Mouse (Mus musculus) frontal cortex, postnatal 36 days (tissue): ENCODE data around the gene Fam214a.
"Not testable (repeated sequence)": the region's sequence is repeated elsewhere in the genome, so short reads cannot be mapped to it uniquely, and the experiment has no call there.

Experiments used
- DNase-seq, 2 experiments: peaks; one replicate each; pipeline ENCODE4 v3.0.0; 2022; ENCODE audit warnings: low spot score in 2 of 2

Gene Fam214a

DNA sequence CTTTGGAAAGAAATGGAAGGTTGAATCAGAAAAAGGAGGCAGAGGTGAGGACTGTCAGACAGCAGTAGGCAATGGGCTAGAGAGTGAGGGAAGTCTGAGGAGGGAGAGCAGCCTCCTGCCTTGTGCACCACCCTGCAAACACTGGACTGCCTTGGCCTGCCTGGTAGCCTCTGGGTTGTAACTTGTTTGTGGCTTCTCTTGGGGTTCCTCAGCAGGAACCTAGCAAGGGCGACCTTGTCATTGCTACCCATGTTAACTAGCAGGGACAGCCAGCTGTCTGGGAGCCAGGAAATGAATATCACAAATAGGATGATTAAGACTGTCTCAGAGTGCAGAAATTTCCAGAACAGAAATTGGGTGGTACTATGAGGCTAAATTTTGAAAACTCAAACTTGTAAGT lies 27.2 kb downstream of the Fam214a start:
- no peak for DNase-seq

DNA sequence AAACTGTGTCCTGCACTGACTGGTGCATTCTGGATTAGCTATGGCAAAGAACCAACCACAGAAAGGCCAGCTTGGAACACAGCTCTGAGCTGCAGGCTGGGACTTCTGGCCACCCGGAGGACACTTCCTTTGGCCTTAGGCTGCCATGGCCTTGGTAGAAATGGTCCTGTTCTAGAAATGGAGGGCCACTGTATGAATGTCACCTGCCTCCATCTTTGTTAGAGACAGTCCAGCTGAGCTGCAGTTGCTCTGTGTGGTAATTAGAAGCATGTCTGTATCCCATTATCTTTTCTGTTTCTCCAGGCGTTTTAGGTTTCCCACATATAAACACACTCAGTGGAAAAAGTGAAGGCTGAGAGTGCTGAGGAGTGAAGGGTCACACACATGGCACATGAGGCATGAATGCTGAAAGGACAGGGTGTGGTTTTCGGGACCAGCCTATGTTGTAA lies 29.0 kb downstream of the Fam214a start:
- DNase-seq: no peak

DNA sequence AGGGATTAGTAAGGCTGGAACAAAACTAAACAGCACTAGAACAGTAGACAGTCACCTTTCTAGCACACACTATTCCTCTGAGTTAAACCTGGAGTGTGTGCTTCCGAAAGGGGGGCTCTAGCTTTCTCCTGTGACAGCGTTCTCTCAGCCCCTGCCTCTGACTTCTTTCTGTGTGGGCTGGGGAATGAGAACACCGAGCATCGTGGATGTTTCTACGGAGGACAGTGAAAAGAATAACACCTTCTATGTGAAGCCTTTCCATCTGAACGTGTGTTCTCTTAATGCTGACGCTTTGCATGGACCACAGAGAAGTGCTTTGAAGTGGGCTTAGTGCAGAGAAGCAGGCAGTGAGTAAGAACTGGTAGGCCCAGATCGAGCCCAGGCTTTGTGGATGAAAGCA lies 29.5 kb downstream of the Fam214a start:
- DNase-seq: no peak

DNA sequence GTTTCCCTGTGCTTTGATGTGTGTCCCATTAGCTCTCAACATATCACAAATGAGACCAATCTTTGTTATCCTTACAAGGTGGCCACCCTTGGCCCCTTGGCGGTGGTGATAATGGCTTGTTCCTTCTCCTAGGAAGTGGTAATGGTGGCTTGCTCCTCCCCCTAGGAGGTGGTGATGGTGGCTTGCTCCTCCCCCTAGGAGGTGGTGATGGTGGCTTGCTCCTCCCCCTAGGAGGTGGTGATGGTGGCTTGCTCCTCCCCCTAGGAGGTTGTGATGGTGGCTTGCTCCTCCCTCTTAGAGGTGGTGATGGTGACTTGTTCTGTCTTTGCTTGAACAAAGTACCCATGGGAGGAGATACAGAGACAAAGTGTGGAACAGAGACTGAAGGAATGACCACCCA lies 30.0 kb downstream of the Fam214a start:
- not testable (repeated sequence) for DNase-seq

DNA sequence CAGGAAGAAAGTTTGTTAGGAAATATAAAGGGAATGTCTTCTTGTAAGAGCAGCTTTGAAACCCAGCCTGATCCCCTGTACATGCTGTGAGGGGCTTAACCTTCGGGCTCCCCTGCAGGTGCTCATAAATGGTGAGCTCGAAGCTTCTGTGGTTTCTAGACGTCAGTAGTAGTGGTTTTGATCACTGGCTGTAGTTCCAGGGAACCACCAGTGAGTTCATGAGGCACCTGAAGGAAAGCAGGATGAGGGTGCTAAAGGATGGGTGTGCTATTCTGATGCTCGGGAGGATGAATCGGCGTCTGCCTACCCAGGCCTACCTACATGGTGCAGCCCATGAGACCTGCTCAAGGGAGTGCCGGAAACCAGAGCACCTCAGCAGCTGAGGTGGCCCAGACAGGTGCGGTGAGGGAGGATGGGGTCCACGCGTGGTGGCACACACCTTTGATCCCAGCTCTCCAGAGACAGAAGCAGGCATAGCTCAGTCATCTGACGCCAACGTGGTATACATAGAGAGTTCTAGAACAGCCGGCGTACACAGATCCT lies 32.6 kb downstream of the Fam214a start:
- no peak for DNase-seq

DNA sequence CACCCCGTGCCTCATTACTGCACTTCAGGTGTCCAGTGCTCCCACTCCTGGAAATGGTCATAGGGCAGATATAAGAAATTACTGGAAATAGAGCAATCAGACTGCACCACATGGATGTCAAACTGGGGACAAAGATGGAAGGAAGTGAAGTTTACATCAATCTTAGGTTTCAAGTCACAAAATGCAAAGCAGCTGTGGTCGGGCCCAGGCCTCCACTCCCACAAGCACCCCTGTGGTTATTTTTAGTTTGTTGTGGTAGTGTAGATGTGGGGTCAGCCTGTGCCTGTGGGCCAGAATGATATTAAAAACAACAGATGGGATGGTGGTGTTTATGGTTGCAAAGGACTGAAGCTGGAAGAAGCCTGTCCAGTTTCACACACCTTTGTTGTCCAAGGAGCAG lies 33.1 kb downstream of the Fam214a start:
- no peak for DNase-seq

DNA sequence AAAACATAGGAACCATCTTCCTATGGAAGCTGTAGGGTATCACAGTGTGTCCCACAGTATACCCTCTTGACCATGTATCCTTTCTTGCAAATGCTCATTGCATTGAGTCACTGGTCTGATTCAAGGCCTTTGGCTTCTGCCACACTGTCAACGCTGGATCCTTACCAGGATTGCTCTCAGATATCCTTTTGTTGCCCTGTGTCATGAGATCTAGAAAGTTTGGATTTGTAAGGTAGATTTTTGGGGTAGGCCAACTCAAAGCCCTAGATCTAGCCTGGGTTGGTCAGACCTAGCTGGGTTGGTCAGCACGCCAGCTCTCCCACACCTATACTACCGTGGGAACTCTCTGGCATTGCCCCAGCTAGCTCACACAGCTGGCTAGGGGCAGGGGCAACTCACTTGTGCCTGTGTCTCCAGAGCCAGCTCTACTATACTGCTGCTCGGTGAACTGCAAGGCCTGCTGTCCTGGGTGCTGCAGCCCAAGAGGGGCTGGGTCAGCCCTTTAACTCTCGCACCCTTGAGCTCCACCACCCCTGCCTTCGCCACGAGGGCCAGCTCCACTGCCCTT lies 36.3 kb downstream of the Fam214a start:
- DNase-seq: no peak

DNA sequence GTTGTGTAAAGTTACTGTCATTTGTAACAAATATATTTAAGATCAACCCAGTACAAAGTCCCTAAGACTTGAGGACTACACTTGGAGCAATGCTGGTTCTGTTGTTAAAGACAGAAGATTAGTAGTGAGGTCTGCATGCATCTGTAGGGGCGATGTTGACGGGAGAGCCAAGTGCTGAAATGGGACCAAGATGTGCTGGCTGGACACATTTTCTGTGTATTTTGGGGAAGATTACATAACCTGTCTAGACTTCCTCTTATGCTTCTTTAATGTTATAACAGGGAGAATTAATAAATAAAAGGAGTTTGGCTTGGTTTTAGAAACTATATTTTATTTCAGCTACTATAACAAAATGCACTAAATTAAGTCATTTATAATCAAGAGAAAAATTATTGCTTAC lies 37.3 kb downstream of the Fam214a start:
- DNase-seq: no peak

DNA sequence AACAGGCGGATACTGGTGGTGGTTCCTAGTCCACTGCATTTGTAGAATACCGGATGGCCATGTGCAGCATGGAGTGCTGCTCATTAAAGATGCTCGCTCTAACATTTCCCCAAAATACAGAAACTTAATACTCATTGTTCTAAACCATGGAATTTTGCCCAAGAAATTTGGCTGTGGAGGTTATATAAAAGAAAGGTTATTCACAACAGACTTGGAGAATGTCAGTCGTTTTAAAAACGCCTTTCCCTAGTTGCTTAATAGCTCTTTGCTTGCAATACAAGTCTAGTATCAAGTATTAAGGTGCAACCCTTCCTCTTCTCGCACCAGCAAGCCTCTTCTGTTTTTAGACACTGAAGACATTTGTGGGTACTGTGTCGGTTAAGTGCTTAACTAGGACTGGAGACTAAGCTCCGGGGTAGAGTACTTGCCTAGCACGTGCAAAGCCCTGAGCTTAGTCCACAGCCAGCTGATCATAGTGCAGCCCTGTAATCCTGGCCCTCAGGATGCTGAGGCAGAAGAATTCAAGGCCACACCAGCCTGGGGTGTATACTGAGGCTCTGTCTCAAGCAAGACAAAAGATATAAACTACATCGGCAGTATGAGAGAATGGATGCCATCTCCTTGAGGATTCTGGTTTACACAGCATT lies 42.0 kb downstream of the Fam214a start:
- no peak for DNase-seq

DNA sequence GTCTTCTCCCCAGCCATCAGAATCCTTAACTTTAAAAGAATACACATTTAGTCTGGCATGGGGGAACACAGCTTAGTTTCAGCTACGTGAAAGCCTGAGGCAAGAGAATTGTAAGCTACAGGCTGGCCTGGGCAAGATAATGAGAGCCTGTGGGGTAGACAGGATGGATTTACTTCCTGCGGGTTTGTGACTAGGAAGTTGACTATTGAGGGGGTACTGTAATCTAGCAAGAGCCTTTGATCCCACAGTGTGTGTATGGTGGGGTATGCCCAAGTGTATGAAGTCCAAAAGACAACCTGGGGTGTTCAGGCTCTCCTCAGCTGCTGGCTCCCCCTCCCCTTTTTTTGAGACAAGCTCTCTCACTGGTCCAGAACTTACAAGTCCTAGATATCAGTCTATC lies 43.7 kb downstream of the Fam214a start:
- no peak for DNase-seq

DNA sequence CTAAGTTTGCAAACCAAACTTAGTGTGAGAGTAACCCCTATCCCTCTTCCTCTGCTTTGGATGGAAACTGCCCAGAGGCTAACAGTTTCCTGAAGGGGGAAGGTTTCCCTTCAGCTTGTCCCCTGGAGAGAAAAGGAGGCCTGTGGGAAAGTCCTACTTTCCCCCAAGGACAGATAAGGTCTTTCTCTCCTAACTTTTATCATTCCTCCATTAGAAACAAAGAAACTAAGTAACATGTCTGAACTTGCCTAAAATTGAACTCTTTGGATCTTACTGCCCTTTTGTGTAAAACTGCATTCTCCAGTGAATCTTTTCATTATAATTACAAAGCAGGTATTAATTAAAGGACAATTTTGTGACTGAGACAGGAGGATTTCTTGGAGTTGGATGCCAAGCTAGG lies 45.3 kb downstream of the Fam214a start:
- no peak for DNase-seq

DNA sequence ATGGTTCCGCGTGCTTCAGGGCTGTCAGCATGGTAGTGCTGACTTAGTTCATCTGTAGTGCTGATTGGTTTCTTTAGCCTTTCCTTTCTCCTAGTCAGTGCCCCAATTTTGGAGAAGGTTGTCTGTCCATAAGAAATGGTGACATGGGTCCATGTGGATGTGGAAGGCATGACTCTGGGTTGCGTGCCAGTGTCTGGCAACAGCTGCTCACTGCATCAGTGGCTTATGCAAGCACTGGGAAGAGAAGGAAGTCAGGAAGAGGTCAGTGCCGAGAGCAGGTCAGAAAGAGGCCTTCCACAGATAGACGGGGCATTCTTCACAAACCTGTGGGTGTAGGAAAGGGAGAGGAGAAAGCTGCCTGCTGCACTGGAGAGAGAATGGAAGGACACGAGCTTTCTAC lies 48.3 kb downstream of the Fam214a start:
- no peak for DNase-seq

DNA sequence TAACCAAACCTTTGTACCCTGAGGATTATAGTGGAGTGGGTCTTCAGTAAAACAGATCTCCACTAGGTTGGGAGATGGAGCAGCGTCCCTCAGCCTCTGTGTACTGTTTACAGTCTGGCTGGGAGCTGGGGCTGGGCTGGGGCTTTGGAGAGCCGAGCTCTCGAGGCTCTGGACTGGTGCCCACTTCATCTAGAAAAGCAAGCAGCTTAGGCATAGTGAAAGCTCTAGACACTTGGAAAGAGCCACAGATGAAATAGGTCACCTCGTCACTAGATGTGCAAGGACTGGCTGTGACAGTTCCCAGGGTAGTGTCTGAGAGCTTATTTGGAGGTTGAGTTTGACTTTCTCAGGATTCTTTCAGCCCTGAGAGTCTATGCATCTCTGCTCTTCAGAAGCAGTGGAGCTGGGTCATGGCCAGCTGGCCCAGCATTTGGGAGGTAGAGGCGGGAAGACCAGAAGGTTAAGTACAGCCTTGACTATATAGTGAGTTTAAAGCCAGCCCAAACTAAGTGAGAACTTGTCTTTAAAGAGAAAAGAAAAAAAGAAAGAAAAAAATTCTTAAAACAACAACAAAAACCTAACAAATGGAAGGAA lies 49.0 kb downstream of the Fam214a start:
- no peak for DNase-seq

DNA sequence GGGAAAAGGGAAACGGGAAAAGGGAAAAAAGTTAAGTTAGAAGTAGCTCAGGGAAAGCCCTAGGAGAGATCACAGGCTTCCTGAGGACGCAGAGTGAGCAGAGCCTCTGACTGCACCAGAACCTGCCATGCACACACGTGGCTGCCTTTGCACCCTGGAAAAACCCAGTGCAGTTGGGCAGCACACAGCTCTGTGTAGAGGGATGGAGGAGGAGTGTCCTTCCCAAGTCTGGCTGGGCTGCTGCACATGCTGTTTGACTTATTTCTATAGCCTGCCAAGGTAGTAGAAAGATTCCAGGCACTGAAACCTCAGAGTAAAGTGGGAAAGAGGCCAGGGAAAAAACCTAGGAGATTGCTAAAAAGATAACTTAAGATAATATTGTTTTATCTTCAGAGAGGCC lies 49.6 kb downstream of the Fam214a start:
- DNase-seq: no peak

DNA sequence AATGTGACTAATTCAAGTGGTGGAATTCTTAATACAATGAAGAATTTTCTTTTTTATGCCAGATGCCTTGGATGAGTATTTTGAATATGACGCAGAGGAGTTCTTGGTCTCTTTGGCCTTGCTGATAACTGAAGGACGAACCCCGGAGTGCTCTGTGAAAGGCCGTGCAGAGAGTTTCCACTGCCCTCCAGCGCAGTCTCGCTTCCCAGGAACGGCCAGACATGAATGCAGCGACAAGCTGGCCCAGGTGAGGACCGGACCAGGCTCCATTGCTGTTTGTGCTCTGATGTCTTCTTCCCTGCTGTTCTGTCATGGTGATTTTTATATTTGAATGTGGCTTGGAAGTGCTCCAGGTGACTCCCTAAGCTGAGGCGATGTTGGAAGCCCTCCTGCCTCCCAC lies 51.5 kb downstream of the Fam214a start:
- DNase-seq: no peak

DNA sequence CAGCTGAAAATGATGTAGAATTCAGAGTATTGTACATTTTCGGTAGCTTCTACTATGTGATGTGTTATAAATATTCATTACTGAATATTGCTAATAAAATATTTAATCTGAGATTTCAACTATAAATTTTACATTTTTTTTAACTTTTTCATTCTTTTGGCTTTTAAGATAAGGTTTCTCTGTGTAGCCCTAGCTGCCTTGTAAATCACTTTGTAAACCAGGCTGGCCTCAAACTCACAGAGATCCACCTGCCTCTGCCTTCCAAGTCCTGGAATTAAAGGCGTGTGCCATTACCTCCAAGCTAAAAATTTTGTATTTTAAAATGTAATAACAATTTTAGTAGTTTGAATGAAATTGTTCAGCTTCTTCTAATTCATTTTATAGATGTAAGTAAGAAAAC lies 63.9 kb downstream of the Fam214a start:
- no peak for DNase-seq

DNA sequence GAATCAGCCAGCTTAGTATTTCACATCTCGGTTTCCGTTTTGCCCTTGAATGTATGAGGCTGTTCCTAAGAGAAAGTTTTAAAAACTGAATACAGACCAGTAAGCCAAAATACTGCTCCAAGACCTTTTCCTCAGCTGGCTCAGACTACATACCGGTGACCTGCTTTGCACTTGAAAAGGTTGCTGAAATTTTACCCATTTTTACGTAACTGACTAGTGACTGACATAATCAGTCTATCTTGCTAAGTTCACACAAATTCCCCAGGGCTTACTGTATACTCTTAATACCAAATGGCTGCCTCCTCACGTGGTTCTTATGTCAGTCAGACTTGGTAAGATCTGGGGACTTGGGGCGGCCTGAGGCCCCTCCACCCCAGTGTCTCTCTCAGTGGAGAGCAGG lies 66.5 kb downstream of the Fam214a start:
- no peak for DNase-seq

DNA sequence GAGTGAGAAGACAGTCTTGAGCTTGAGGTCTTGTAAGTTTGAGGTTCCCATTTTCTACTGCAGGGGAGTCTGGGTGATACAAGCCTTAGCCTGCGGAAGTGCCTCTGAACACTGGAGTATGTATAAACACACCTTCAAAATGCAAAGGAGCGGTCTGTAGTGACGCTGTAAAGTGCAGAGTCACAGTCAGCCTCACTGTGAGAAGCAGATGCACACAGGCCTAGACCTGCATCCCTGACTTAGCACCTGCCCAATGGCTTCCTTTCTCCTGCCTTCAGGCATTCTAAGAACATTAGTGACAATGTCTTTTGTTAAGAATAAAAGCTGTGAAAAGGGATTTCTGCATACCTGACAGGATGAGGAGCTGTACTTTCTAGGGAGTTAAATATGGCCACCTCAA lies 66.9 kb downstream of the Fam214a start:
- no peak for DNase-seq

DNA sequence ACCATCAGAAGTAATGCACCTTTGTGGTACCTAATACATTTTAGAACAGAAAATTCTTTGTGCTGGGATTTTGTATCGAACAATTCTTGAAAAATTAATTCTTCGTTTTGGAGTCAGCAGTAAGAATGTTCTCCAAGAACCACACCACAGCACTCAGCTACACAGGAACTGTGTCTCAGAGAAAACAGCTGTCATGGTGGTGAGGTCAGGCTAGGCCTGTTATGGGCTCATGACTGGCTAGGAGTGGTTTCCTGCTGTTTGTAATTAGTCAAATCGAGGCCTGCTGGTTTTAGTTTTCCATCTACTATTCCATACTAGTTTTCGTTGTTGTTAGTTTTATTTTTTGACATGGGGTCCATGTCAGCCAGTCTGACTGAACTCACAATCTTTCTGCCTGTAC lies 67.9 kb downstream of the Fam214a start:
- DNase-seq: no peak

DNA sequence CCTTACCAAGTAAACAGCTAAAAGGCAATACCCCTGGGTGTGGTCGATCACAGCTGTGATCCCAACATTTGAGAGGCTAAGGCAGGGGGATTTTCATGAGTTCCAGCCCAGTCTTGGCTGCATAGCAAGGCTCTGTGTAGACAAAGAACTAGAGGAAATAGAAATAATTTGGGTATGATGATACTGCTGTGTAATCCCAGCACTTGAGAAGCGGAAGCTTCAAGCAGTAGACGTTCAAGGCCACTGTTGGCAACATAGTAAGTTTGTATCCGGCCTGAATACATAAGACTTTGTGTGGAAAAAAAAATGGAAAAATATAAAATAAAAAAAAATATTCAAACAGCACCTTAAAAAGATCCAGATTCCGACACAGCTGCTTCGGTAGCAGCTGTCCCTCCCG lies 69.9 kb downstream of the Fam214a start:
- DNase-seq: no peak

DNA sequence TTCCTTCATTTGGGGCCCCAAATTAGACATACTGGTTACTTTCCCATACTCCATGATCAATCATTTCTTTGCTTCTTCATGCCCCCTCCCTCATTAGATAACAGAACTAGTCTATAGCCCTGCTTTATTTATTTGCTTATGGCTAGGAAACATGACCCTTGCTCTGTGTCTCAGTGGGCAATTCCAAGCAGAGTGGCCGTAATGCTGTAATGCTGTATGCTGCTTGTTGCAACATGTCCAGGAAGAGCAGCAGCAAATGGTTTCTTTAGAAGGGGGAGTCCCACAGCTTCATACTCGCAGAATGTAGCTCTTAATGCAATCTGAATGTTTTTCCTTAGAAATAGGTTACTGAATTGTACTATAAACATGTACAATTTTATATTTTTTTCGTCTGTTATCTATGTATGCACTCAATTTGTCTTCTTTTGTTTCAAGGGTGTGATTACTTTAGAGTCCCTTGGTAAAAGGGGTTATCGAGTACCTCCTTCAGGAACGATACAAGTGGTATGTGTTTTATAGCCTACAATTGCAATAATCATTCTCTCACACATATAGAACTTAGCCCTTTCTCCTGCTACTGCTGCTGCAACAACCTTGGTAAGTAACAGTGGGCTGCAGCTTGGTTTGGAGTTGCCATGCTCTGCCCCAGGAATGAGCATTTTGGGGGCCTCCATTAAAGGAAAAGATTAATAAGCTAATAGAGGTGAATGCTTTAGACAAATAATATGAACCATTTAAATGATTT lies 70.6 kb downstream of the Fam214a start:
- DNase-seq: no peak

DNA sequence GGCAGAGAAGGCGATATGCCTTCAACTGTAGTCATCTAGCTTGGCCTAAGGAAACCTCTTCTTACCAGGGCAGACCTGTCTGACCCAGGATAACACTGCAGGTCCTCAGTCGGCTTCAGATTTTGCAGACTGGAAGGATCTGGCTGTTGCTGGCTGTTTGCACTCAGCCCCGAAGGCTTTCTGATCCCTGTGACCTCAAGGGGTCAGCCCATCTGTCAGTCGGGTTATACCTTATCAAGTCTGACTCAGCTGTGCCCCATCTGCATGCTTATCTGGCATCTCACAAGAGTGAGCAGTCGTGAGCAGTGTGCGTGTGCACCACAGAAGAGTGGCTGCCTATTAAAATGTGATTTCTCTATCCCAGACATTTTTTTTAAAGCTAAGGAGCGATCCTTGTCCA lies 71.4 kb downstream of the Fam214a start:
- DNase-seq: no peak

DNA sequence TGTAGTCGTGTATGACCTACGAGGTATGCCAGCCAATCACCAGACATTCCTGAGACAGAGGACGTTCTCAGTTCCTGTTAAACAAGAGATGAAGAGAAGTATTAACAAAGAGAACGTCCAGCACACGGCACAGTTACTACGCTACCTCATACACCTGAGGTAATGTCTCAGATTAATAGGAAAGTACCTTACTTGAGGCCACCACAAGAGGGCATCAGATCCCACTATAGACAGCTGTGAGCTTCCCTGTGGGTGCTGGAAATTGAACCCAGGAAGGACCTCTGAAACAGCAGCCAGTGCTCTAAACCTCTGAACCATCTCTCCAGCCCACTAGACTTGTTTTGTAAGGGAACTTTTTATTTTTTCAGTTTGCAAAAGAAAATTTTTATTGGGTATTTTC lies 73.0 kb downstream of the Fam214a start:
- no peak for DNase-seq
